Mouse (Mus musculus) heart, embryonic 10.5 days (tissue): ENCODE data around the gene Rab40b. TPM values are rescaled to one million over a fixed set of nuclear protein-coding genes. Genes with fewer than 3 reads are reported as not detected.

ENCODE experiments used
- microRNA-seq: library from miRNA; unstranded; fragments of <30 nt; microRNA quantifications from one replicate; pipeline ENCODE4, GENCODE M21; 2017
- polyA plus RNA-seq: library from polyadenylated mRNA; unstranded; fragments of >200 nt; fragmentation: Nextera tagmentation; extraction: Ambion mirVana; gene quantifications from 2 replicates; pipeline ENCODE4 v1.2.1, GENCODE M21; 2016

Rab40b gene
- polyA plus RNA-seq, 1 experiment from 2014 or later, result 1.8 TPM

Small RNAs within 50 kb of the gene (microRNA-seq; reads per million reads assigned to microRNA genes)
- 1.0 reads per million for gene Mir7236

Other genes starting within 250 kb of the Rab40b start
- gene Tex19.1, start 242.1 kb downstream of the Rab40b start, polyA plus RNA-seq, result 0.10 and 0.14 TPM in 2 replicates
- 0.08 TPM in 1 of 2 replicates, not detected in the other for gene Uts2r, start 228.0 kb downstream of the Rab40b start, polyA plus RNA-seq
- 5.3 and 7.6 TPM in 2 replicates for gene Hexdc, start 183.8 kb downstream of the Rab40b start, polyA plus RNA-seq
- 29.1 and 29.8 TPM in 2 replicates for gene Ogfod3, start 183.5 kb downstream of the Rab40b start, polyA plus RNA-seq
- gene Cybc1, start 158.9 kb downstream of the Rab40b start, polyA plus RNA-seq, result 22.9 and 28.0 TPM in 2 replicates
- gene Narf, start 151.0 kb downstream of the Rab40b start, polyA plus RNA-seq, result 48.6 and 60.0 TPM in 2 replicates
- 6.5 and 9.3 TPM in 2 replicates for gene Foxk2, start 128.3 kb downstream of the Rab40b start, polyA plus RNA-seq
- 85.9 and 90.0 TPM in 2 replicates for gene Wdr45b, start 33.8 kb downstream of the Rab40b start, polyA plus RNA-seq
- 3.0 and 3.6 TPM in 2 replicates for gene Fn3krp, start 33.1 kb upstream of the Rab40b start, polyA plus RNA-seq
- gene Fn3k, start 46.7 kb upstream of the Rab40b start, polyA plus RNA-seq, result 1.4 and 3.7 TPM in 2 replicates
- 35.3 and 36.7 TPM in 2 replicates for gene Tbcd, start 63.7 kb upstream of the Rab40b start, polyA plus RNA-seq
- 0.28 and 0.31 TPM in 2 replicates for gene Zfp750, start 131.1 kb upstream of the Rab40b start, polyA plus RNA-seq